Mouse (Mus musculus): ENCODE measurements around the gene Map3k6.

Gene Map3k6

GRCm38 (mm10) chr4:133213661-133214060, 27.0 kb upstream of the Map3k6 start:
- DNase-seq (ENCODE audit: low read depth, low spot score), result no peak

GRCm38 (mm10) chr4:133217641-133218040, 23.0 kb upstream of the Map3k6 start:
- peak; percentile 88 for DNase-seq (ENCODE audit: low read depth, low spot score)

- no peak for DNase-seq (ENCODE audit: low read depth, low spot score)
These were observed 21.9 kb upstream of the Map3k6 start for GRCm38 (mm10) chr4:133218745-133219144.

- DNase-seq (ENCODE audit: low read depth, low spot score), result peak; percentile 86
These were observed 20.0 kb upstream of the Map3k6 start for GRCm38 (mm10) chr4:133220656-133221055.

GRCm38 (mm10) chr4:133221701-133222100, 18.9 kb upstream of the Map3k6 start:
- no peak for DNase-seq (ENCODE audit: low read depth, low spot score)

GRCm38 (mm10) chr4:133223875-133224274, 16.7 kb upstream of the Map3k6 start:
- DNase-seq (ENCODE audit: low read depth, low spot score), result peak; percentile 68

GRCm38 (mm10) chr4:133226073-133226472, 14.5 kb upstream of the Map3k6 start:
- DNase-seq (ENCODE audit: low read depth, low spot score), result no peak

- peak; percentile 36 for DNase-seq (ENCODE audit: low read depth, low spot score)
These were observed 13.0 kb upstream of the Map3k6 start for GRCm38 (mm10) chr4:133227636-133228035.

GRCm38 (mm10) chr4:133229582-133229981, 11.0 kb upstream of the Map3k6 start:
- DNase-seq (ENCODE audit: low read depth, low spot score), result no peak

- DNase-seq (ENCODE audit: low read depth, low spot score), result peak; percentile 84
These were observed 7.2 kb upstream of the Map3k6 start for GRCm38 (mm10) chr4:133233285-133233976.

- no peak for DNase-seq (ENCODE audit: low read depth, low spot score)
These were observed 5.8 kb upstream of the Map3k6 start for GRCm38 (mm10) chr4:133234771-133235170.

GRCm38 (mm10) chr4:133235415-133235814, 5.2 kb upstream of the Map3k6 start:
- no peak for DNase-seq (ENCODE audit: low read depth, low spot score)

GRCm38 (mm10) chr4:133237911-133238310, 2.7 kb upstream of the Map3k6 start:
- DNase-seq (ENCODE audit: low read depth, low spot score), result no peak

GRCm38 (mm10) chr4:133240934-133241908, 603 bp downstream of the Map3k6 start:
- peak; percentile 91 for DNase-seq (ENCODE audit: low read depth, low spot score)

GRCm38 (mm10) chr4:133241910-133242309, 1.3 kb downstream of the Map3k6 start:
- no peak for DNase-seq (ENCODE audit: low read depth, low spot score)

- no peak for DNase-seq (ENCODE audit: low read depth, low spot score)
These were observed 2.1 kb downstream of the Map3k6 start for GRCm38 (mm10) chr4:133242710-133243109.

- DNase-seq (ENCODE audit: low read depth, low spot score), result no peak
These were observed 2.9 kb downstream of the Map3k6 start for GRCm38 (mm10) chr4:133243538-133243937.

GRCm38 (mm10) chr4:133244289-133244688, 3.7 kb downstream of the Map3k6 start:
- DNase-seq (ENCODE audit: low read depth, low spot score), result no peak

GRCm38 (mm10) chr4:133247072-133247471, 6.5 kb downstream of the Map3k6 start:
- no peak for DNase-seq (ENCODE audit: low read depth, low spot score)

GRCm38 (mm10) chr4:133247806-133248449, 7.3 kb downstream of the Map3k6 start:
- DNase-seq (ENCODE audit: low read depth, low spot score), result no peak

- peak; percentile 91 for DNase-seq (ENCODE audit: low read depth, low spot score)
These were observed 10.0 kb downstream of the Map3k6 start for GRCm38 (mm10) chr4:133250609-133251008.

- DNase-seq (ENCODE audit: low read depth, low spot score), result peak; percentile 33
These were observed 10.6 kb downstream of the Map3k6 start for GRCm38 (mm10) chr4:133251214-133251613.
